Mouse (Mus musculus) mouse embryonic stem cell (cell line): Measurements from ENCODE around the gene Egfr.

Experiments used
- in situ Hi-C, 2 experiments: fragments of 300-500 bp; cut with MboI; formaldehyde crosslinking; loops; 1 replicate in 1 of 2; 3 replicates in 1 of 2; pipeline ENCODE4 v1.14.3; 2019 to 2020; ENCODE audit warnings: low sequenced_read_pairs in 2 of 2, low pct_unique_long_range_greater_than_20kb in 1 of 2, mixed read lengths in 1 of 2; ENCODE audit not compliant: unreplicated experiment in 1 of 2

Egfr gene

GRCm38 (mm10) chr11:16769276-16769675, 17.3 kb downstream of the Egfr start:
- in situ Hi-C loops: loop anchor here in 1 of 2 experiments (25.0 kb wide), 1 partner anchor 232 kb away; no protein-coding TSS in a partner anchor

DNA sequence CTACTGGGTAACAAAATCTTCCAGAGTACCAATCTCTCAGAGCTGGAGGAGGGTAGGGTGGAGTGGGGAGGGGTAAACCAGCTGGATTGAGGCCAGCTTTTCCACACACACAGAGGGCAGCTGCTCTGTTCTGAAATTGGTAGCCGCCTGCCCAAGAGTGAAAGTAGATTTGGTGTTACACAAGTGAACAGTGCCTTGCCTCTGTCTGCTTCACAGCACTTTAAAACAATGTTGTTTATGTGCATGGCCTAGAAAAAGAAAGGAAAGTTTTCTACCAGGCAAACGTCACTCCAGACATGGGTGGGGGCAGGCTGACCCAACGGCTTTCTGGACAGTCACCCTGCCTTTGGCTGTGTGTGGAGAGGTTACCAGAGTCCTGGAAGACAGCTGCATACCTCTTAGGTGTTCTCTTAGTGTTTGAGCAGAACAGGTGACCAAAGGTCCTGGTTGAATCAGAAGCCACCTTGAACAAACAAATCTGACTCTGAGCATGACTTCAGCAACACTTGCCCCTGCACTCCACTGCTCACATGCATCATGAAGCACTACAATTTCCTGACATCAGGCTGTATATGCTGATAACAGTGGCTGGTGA, 17.8 kb downstream of the Egfr start:
- in situ Hi-C loops: loop anchor here in 1 of 2 experiments (25.0 kb wide), 1 partner anchor 233 kb away; no protein-coding TSS in a partner anchor

GRCm38 (mm10) chr11:16770966-16771365, 19.0 kb downstream of the Egfr start:
- in situ Hi-C loops: loop anchor here in 1 of 2 experiments (25.0 kb wide), 1 partner anchor 234 kb away; no protein-coding TSS in a partner anchor

- in situ Hi-C loops: loop anchor here in 1 of 2 experiments (25.0 kb wide), 1 partner anchor 235 kb away; no protein-coding TSS in a partner anchor
These were observed 20.7 kb downstream of the Egfr start for GRCm38 (mm10) chr11:16772717-16773116.

DNA sequence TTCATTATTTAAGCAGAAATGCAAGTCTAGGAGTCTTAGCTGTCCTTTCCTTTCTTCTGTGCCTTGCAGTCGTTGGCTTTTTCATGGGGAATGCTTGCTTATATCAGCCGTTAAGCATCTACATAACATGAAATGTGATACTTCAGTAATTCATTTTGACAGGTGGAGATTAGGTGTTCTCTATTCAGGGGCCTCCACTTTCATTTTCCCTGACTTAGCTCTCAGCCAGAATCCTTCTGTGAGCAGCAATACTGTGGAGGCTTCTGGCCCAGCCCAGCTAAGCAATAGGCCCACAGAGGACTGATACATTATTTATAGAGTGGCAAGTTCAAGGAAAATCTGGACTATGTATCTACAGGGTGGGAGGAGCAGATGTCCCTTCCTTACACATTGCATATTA, 25.0 kb downstream of the Egfr start:
- in situ Hi-C loops: no loop called here

DNA sequence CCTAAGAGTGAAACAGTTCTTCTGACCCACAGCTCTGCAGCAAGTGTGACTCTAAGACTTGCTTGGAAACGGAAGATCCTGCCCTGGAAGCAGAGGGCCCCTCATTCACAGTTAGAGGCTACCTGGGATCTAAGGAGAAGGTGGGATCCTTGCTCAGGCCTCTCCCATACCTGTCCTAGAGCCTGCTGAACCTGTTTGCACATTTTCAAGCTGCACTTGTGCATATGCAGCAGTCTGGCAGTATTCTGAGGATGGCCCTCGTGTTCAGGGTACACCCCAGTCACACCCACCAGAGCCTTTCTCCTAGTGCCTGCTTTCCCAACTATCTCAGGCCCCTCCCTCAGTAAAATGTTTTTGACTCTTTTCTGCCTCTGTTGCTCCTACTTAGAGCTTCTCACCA, 29.6 kb downstream of the Egfr start:
- in situ Hi-C loops: no loop called here

GRCm38 (mm10) chr11:16783926-16784659, 32.1 kb downstream of the Egfr start:
- in situ Hi-C loops: no loop called here

DNA sequence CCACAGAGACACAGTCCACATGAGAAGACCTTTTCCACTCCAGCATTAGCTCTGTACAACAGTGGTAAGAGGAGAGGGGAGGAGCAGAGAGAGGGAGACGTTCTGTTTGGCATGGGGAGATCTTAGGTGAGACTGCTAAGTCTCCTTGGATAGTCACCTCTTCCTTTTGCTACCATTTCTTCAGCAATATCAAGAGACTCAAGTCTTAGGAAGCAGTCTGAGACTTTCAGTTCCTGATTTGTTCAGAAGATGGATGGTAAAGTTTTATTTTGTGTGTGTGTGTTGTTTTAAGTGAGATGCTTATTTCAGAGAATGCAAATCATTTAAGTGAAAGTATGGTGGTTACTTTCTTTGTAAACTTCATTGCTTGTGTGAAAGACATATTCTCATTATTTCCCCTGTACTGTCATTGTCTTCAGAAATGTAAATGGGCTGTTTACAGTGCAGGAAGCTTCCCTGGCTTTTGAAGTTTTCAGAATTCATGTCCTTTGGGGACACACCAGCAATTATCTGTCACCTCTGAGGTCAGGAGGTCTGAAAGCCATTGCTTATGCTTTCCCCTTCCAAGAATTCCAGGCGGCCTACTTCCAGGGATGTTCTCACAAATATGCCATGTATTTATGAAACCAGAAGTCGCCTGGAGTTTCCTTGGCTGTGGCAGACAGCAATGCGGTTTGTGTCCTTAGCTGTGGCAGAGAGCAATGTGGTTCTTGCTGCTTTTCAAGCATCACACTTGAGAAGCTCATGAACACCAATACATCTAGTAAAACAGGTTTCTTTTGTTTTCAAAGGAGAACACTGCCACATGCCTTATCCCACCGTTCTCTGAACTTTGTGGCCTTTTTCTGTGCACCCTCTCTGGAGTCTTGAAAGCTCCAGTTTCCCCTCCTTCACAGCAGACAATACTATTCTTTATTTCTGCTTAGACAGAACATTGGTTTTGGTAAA, 40.9 kb downstream of the Egfr start:
- in situ Hi-C loops: no loop called here

DNA sequence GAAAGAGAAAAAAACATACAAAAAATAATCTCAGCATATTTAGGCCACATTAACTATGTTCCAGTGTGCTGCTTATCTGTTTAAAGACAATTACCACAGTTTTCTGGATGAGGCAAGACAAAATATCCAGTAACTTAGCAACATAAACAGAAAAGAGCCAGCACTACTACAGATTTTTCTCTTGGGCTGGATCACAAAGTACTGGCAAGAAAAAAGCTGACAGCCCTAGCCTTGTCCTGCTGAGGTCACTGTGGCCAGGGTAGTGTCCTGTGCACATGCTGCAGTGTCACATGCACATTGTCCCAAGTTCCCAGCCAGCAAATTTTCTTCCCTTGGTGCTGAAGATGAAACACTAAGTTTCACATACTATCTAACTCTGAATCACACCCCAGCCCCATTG, 43.0 kb downstream of the Egfr start:
- in situ Hi-C loops: no loop called here

DNA sequence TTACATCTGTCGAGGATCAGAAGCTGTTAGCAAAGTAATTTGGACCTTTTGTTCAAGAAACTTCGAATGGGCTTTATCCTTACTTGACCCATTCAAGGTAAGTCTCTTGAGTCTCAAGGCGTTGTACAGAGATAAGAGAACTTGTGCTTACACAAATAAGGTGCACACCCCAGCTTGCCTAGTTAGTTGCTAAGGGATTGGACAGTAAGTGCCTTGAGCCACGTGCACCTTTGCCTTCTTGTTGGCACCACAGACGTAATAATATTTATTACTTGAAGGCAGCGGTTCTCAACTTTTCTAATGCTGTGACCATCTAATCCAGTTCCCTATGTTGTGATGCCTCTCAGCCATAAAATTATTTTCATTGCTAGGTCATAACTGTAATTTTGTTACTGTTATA, 43.5 kb downstream of the Egfr start:
- in situ Hi-C loops: no loop called here

DNA sequence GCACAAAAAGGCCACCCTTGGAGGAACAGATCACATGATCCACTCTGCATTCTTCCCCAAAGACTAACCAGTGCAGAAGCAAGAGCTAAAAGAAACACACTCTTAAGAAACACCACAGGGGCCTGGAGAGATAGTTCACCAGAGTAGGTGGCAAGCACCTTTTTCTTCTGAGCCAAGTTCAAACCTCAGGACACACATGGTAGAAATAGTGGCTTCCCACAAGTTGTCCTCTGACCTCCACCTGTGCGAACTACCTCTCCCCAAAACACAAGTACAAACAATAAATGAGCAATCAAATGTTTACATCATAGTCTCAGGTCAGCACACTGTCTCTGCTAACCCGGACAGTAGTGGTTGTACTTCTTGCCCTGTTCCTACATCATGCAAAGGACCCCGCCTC, 45.5 kb downstream of the Egfr start:
- in situ Hi-C loops: no loop called here

GRCm38 (mm10) chr11:16798136-16798535, 46.1 kb downstream of the Egfr start:
- in situ Hi-C loops: no loop called here

- in situ Hi-C loops: no loop called here
These were observed 48.5 kb downstream of the Egfr start for GRCm38 (mm10) chr11:16800507-16800906.

- in situ Hi-C loops: no loop called here
These were observed 50.7 kb downstream of the Egfr start for GRCm38 (mm10) chr11:16802668-16803067.

GRCm38 (mm10) chr11:16804016-16804415, 52.0 kb downstream of the Egfr start:
- in situ Hi-C loops: no loop called here

GRCm38 (mm10) chr11:16805886-16806285, 53.9 kb downstream of the Egfr start:
- in situ Hi-C loops: no loop called here

DNA sequence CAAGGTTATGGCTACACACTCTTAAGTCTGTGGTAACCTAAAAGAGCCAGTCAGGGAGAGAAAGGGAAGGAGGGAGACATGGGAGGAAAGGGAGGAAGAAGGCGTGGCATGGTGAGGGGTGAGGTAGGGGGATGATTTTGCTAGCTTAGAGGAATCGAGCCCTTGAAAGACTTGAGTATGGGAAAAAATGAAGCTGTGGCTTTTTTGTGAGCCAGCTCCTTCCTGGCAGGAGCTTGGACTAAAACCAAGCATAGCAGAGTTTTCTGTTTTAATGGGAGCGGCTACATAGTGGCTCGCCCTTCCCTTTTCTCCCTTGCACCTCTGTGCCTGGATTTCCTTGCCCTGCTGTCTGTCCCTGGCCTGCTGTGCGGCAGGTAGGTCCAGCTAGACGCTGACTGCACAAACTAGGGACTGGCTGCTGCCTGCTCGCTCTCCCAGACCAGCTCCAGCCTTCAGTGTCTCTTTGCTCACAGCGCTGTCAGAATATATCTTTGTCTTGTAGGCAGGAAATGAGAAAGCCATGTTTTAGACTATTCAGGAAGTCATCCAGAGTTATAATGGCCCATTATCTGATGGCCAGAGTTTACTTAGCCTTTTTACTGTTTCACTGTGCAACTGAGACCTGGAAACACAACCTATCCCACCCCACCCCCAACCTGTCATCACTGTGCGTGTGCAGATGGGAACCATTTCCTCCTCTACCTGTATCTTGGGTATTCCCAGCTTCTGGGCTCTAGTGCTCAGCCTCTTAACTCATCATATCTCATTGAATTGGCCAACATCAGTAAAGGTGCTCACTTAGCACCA, 57.4 kb downstream of the Egfr start:
- in situ Hi-C loops: no loop called here

DNA sequence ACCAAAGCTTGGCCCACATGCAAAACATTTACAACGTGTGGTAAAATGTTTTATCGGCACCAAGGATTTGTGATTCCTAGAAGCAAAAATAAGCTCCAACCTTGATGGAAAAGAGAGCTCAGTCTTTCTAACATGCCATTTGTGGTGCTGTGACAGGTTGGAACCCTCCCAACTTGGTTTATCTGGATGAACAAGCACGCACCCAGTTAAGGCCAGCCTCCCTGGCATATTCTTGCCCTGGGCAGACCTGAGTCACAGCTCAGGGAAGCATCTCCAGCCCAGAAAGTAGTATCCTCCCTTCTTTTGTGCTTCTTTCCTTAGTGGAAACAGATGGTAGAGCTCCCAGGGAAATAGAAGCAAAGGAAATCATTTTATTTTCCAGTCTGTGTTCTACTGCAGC, 58.1 kb downstream of the Egfr start:
- in situ Hi-C loops: no loop called here
